Mouse (Mus musculus) brain, embryonic 14.5 days (tissue): Measurements from ENCODE around the gene Olfr519. TPM values are rescaled to one million over a fixed set of nuclear protein-coding genes. Genes with fewer than 3 reads are reported as not detected.

Experiments used
- DNase-seq: peaks from one replicate; pipeline ENCODE4 v3.0.0-alpha.2; 2011; ENCODE audit warnings: low read depth
- CTCF ChIP-seq: fragments of 200-500 bp; IDR thresholded peaks from 2 replicates; pipeline ENCODE4 v1.5.1; 2012; ENCODE audit warnings: inconsistent platforms, mild to moderate bottlenecking, moderate library complexity, borderline replicate concordance; ENCODE audit not compliant: insufficient read depth, insufficient read length; ENCODE audit errors: extremely low read depth
- POLR2A ChIP-seq: fragments of 200-500 bp; IDR thresholded peaks from 2 replicates; pipeline ENCODE4 v1.6.1; 2012; ENCODE audit warnings: mild to moderate bottlenecking, inconsistent platforms, borderline replicate concordance; ENCODE audit not compliant: poor library complexity, insufficient read depth, insufficient read length, severe bottlenecking; ENCODE audit errors: extremely low read depth
- polyA plus RNA-seq: library from polyadenylated mRNA; depleted of rRNA; stranded (reverse); fragments of >200 nt; gene quantifications from 2 replicates; pipeline ENCODE4 v1.2.3, GENCODE M21; 2012; rRNA removed

Olfr519 gene
- polyA plus RNA-seq, 1 experiment, result not detected

DNA sequence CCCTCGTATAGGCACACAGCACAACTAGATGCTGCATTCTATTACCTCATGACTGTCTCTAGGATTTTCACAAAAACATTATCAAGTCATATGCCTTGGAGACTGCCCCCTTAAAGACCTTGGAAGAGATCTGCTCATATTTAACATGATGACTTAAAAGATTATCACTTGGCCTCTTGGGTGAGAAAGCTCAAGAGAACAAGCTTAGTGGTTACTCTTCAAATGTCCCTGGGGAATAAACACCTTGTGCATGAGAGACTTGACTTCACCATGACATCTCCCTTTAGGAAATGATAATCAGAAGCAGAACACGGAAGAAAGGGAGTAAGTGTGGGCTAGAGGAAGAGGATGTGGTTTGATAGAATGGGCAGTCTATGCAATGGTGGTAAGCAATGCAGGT, 21.9 kb downstream of the Olfr519 start, which contains the start of gene Olfr517:
Gene Olfr517 (minus strand): TSS at position 101 of the 400 bp plus-strand sequence.
- no peak for DNase-seq
- TF ChIP-seq POLR2A, result no peak
- no peak for TF ChIP-seq CTCF

DNA sequence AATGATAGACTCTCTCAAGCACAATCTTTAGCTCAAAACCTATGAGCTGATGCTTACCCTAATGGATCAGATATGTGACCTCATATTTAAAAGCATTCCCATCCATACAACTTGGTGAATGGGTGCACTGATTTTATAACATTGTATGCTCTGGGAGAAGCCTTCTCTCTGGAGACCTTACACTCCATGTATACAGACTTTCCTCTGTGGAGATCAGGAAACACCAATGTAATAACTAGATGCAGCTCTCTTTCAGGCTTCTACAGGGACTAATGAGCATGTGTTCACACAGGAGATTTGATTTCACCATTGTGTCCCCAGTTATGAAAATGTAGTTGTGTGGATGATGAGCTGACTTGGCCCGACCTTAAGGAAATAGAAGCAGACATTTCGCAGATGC, 43.8 kb downstream of the Olfr519 start, which contains the start of gene Olfr516:
Gene Olfr516 (minus strand): TSS at position 101 of the 400 bp plus-strand sequence.
- TF ChIP-seq POLR2A (no peak), CTCF (no peak)

More for the DNA sequence above, 43.8 kb downstream of the Olfr519 start, which contains the start of gene Olfr516:
- no peak for DNase-seq

Other genes with a start within 250 kb of the Olfr519 start
- gene Olfr509, start 242.5 kb downstream of the Olfr519 start, polyA plus RNA-seq, result not detected in 2 replicates
- not detected in 2 replicates for gene Olfr510, start 228.0 kb downstream of the Olfr519 start, polyA plus RNA-seq
- gene Olfr512, start 181.1 kb downstream of the Olfr519 start, polyA plus RNA-seq, result not detected in 2 replicates
- gene Olfr513, start 143.4 kb downstream of the Olfr519 start, polyA plus RNA-seq, result not detected in 2 replicates
- not detected in 2 replicates for gene Olfr514, start 68.4 kb downstream of the Olfr519 start, polyA plus RNA-seq
- not detected in 2 replicates for gene Olfr516, start 43.9 kb downstream of the Olfr519 start, polyA plus RNA-seq
- gene Olfr517, start 22.0 kb downstream of the Olfr519 start, polyA plus RNA-seq, result not detected in 2 replicates
- gene Olfr518, start 9.4 kb downstream of the Olfr519 start, polyA plus RNA-seq, result not detected in 2 replicates
- not detected in 2 replicates for gene Nlrp10, start 35.8 kb upstream of the Olfr519 start, polyA plus RNA-seq
- gene Eif3f, start 40.0 kb upstream of the Olfr519 start, polyA plus RNA-seq, result 91.2 and 150 TPM in 2 replicates
- gene Tub, start 55.9 kb upstream of the Olfr519 start, polyA plus RNA-seq, result 109 and 143 TPM in 2 replicates
- 22.3 and 25.0 TPM in 2 replicates for gene Ric3, start 188.9 kb upstream of the Olfr519 start, polyA plus RNA-seq